Mouse (Mus musculus) mesoderm, embryonic 11.5 days (tissue): ENCODE measurements around the gene Sbk3.

ENCODE experiments used
- DNase-seq: peaks from one replicate; pipeline ENCODE4 v3.0.0-alpha.2; 2012; ENCODE audit warnings: low read depth, low spot score

Gene Sbk3

GRCm38 (mm10) chr7:4933103-4933502, 37.9 kb downstream of the Sbk3 start:
- no peak for DNase-seq

GRCm38 (mm10) chr7:4928323-4928722, 42.6 kb downstream of the Sbk3 start:
- DNase-seq, result no peak

- DNase-seq, result no peak
Observed at GRCm38 (mm10) chr7:4927711-4928110, 43.3 kb downstream of the Sbk3 start.

- no peak for DNase-seq
Observed at GRCm38 (mm10) chr7:4926849-4927248, 44.1 kb downstream of the Sbk3 start.

GRCm38 (mm10) chr7:4925441-4926381, 45.3 kb downstream of the Sbk3 start, which contains the start of gene Ssc5d:
Gene Ssc5d, plus strand, starts transcription at chr7:4925785.
- peak; percentile 57 for DNase-seq

GRCm38 (mm10) chr7:4924891-4925301, 46.1 kb downstream of the Sbk3 start:
- DNase-seq, result peak; percentile 77

- DNase-seq, result peak; percentile 21
Observed at GRCm38 (mm10) chr7:4924483-4924882, 46.5 kb downstream of the Sbk3 start.

- DNase-seq, result no peak
Observed at GRCm38 (mm10) chr7:4923586-4924364, 47.2 kb downstream of the Sbk3 start.

GRCm38 (mm10) chr7:4922931-4923565, 47.9 kb downstream of the Sbk3 start:
- DNase-seq, result peak; percentile 90

GRCm38 (mm10) chr7:4922508-4922907, 48.5 kb downstream of the Sbk3 start:
- DNase-seq, result peak; percentile 92

GRCm38 (mm10) chr7:4921824-4922482, 49.0 kb downstream of the Sbk3 start, which contains the start of gene Nat14:
Gene Nat14, plus strand, starts transcription at chr7:4922028.
- DNase-seq, result no peak

- no peak for DNase-seq
Observed at GRCm38 (mm10) chr7:4920976-4921823, 49.8 kb downstream of the Sbk3 start.

- DNase-seq, result no peak
Observed at GRCm38 (mm10) chr7:4920496-4920895, 50.5 kb downstream of the Sbk3 start.

- no peak for DNase-seq
Observed at GRCm38 (mm10) chr7:4919971-4920370, 51.0 kb downstream of the Sbk3 start.

- DNase-seq, result no peak
Observed at GRCm38 (mm10) chr7:4919096-4919495, 51.9 kb downstream of the Sbk3 start.

GRCm38 (mm10) chr7:4918681-4919080, 52.3 kb downstream of the Sbk3 start:
- DNase-seq, result no peak

- DNase-seq, result no peak
Observed at GRCm38 (mm10) chr7:4917494-4917893, 53.5 kb downstream of the Sbk3 start.

- DNase-seq, result peak; percentile 70
Observed at GRCm38 (mm10) chr7:4915669-4916416, 55.1 kb downstream of the Sbk3 start.
